Mouse (Mus musculus): Measurements from ENCODE around the gene Arih1. TPM values are rescaled to one million over a fixed set of nuclear protein-coding genes. Genes with fewer than 3 reads are reported as not detected.
A peak's percentile ranks its signal among the peaks of the same experiment; 100 is the strongest.

Gene Arih1
- polyA plus RNA-seq, 1 experiment from 2014 or later = 9.6 TPM

- Histone ChIP-seq H3K4me2 (ENCODE audit: low read length) (peak overlapping the region; percentile 64), H3K27ac (peak overlapping the region; percentile 88), H3K36me3 (ENCODE audit: insufficient read depth, low read length) (no peaks in the 10 kb centered on the region), H3K27me3 (ENCODE audit: insufficient read depth, low read length) (no peaks in the 10 kb centered on the region), H3K9me3 (replicated peaks; ENCODE audit: low read length) (no peaks in the 10 kb centered on the region), H3K4me1 (replicated peaks; ENCODE audit: insufficient read depth, low read length) (no peaks in the 10 kb centered on the region), H3K9ac (ENCODE audit: low read depth, low read length) (peak overlapping the region; percentile 62), H3K4me3 (replicated peaks; ENCODE audit: low read depth, low read length) (peak overlapping the region; percentile 77)
- DNase-seq (ENCODE audit: low spot score) (peak; percentile 8), ATAC-seq (replicated peaks; ENCODE audit: low FRiP score, low read depth) (no peak)
- no peak for TF ChIP-seq CTCF (IDR thresholded peaks at IDR 0.05; ENCODE audit: low read depth)
- 8% methylated on average over 15 of the region's 15 CpGs for WGBS
These were observed 133.7 kb downstream of the Arih1 start for GRCm38 (mm10) chr9:59352586-59353252.

GRCm38 (mm10) chr9:59346176-59346575, 140.2 kb downstream of the Arih1 start:
- 66% methylated on average over 2 of the region's 2 CpGs for WGBS
- 0 out of 2 replicates have a peak, but pooled peaks cover 7% of the 10 kb centered on the region for H3K36me3 ChIP-seq (ENCODE audit: insufficient read depth, low read length)
- H3K27ac ChIP-seq = no peak overlapping the region
- H3K4me1 ChIP-seq (replicated peaks; ENCODE audit: insufficient read depth, low read length) = no peaks in the 10 kb centered on the region
- no peak for ATAC-seq (replicated peaks; ENCODE audit: low FRiP score, low read depth)
- H3K9me3 ChIP-seq (replicated peaks; ENCODE audit: low read length) = no peaks in the 10 kb centered on the region
- H3K27me3 ChIP-seq (ENCODE audit: insufficient read depth, low read length) = no peaks in the 10 kb centered on the region
- H3K9ac ChIP-seq (ENCODE audit: low read depth, low read length) = no peak overlapping the region
- no peak for TF ChIP-seq CTCF (IDR thresholded peaks at IDR 0.05; ENCODE audit: low read depth)
- no peak overlapping the region for H3K4me3 ChIP-seq (replicated peaks; ENCODE audit: low read depth, low read length)
- no peak for DNase-seq (ENCODE audit: low spot score)
- H3K4me2 ChIP-seq (ENCODE audit: low read length) = no peak overlapping the region

GRCm38 (mm10) chr9:59340002-59340401, 146.4 kb downstream of the Arih1 start:
- Histone ChIP-seq H3K36me3 (ENCODE audit: insufficient read depth, low read length) (peaks cover 16% of the 10 kb centered on the region; the same call in 1 of the 2 replicates), H3K4me3 (replicated peaks; ENCODE audit: low read depth, low read length) (no peak overlapping the region), H3K9ac (ENCODE audit: low read depth, low read length) (no peak overlapping the region), H3K27me3 (ENCODE audit: insufficient read depth, low read length) (no peaks in the 10 kb centered on the region), H3K9me3 (replicated peaks; ENCODE audit: low read length) (no peaks in the 10 kb centered on the region), H3K4me1 (replicated peaks; ENCODE audit: insufficient read depth, low read length) (no peaks in the 10 kb centered on the region), H3K4me2 (ENCODE audit: low read length) (no peak overlapping the region), H3K27ac (no peak overlapping the region)
- no peak for ATAC-seq (replicated peaks; ENCODE audit: low FRiP score, low read depth)
- DNase-seq (ENCODE audit: low spot score) = peak; percentile 21
- TF ChIP-seq CTCF (IDR thresholded peaks at IDR 0.05; ENCODE audit: low read depth) = peak; percentile 62
- WGBS = 82% methylated on average over 8 of the region's 9 CpGs

DNA sequence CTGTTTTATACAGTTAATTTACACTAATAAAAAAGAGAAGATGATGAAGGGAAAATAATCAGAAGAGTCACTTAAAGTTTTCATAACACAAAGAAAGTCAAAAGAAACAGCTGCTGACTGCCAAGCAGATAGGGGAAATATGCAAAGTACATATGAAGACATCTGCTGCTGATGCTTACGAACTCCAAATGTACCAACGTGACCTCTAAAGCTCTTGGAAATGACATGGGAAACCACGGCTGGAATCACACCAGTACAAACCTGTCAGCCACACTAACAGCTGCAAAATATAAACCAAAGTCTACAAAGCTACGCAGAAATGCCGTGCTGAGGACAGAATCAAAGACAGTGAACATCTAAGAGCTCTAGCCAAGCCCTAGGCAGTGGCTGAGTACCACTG, 147.3 kb downstream of the Arih1 start:
- Histone ChIP-seq H3K4me3 (replicated peaks; ENCODE audit: low read depth, low read length) (no peak overlapping the region), H3K9ac (ENCODE audit: low read depth, low read length) (no peak overlapping the region), H3K36me3 (ENCODE audit: insufficient read depth, low read length) (peaks cover 16% of the 10 kb centered on the region; the same call in 1 of the 2 replicates), H3K4me1 (replicated peaks; ENCODE audit: insufficient read depth, low read length) (no peaks in the 10 kb centered on the region), H3K9me3 (replicated peaks; ENCODE audit: low read length) (no peaks in the 10 kb centered on the region), H3K27me3 (ENCODE audit: insufficient read depth, low read length) (no peaks in the 10 kb centered on the region), H3K27ac (no peak overlapping the region), H3K4me2 (ENCODE audit: low read length) (no peak overlapping the region)
- WGBS = 67% methylated on average over 5 of the region's 5 CpGs
- DNase-seq (ENCODE audit: low spot score) = no peak
- ATAC-seq (replicated peaks; ENCODE audit: low FRiP score, low read depth) = no peak
- TF ChIP-seq CTCF (IDR thresholded peaks at IDR 0.05; ENCODE audit: low read depth) = no peak

DNA sequence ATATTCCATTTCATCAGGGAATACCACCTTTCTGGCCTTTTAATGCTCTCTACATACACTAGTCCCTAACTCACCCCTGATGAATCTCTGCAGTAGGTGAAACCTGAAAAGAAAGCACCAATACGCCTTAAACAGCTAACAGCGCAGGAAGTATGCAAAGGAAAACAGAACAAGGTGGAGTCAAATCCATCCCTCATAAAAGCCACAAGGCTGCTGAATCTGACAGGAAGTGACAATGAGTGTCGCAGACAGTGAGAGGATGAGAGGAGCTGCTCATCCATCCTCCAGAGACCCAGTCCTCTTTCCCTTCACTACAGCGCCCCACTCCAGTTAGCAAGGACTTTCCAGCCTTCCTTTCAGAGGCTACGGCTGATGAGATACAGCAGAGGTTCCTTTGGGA, 148.0 kb downstream of the Arih1 start:
- no peak for TF ChIP-seq CTCF (IDR thresholded peaks at IDR 0.05; ENCODE audit: low read depth)
- no peaks in the 10 kb centered on the region for H3K9me3 ChIP-seq (replicated peaks; ENCODE audit: low read length)
- 86% methylated on average over 5 of the region's 5 CpGs for WGBS
- no peak overlapping the region for H3K9ac ChIP-seq (ENCODE audit: low read depth, low read length)
- peaks cover 11% of the 10 kb centered on the region for H3K36me3 ChIP-seq (ENCODE audit: insufficient read depth, low read length)
- H3K4me1 ChIP-seq (replicated peaks; ENCODE audit: insufficient read depth, low read length) = no peaks in the 10 kb centered on the region
- no peak overlapping the region for H3K4me3 ChIP-seq (replicated peaks; ENCODE audit: low read depth, low read length)
- no peaks in the 10 kb centered on the region for H3K27me3 ChIP-seq (ENCODE audit: insufficient read depth, low read length)
- ATAC-seq (replicated peaks; ENCODE audit: low FRiP score, low read depth) (no peak), DNase-seq (ENCODE audit: low spot score) (no peak)
- H3K4me2 ChIP-seq (ENCODE audit: low read length) = no peak overlapping the region
- no peak overlapping the region for H3K27ac ChIP-seq

Other genes with a start within 250 kb of the Arih1 start
- 26.0 and 26.9 TPM in 2 replicates for gene Adpgk, start 195.1 kb downstream of the Arih1 start, polyA plus RNA-seq (2015; fragmentation: Nextera tagmentation; extraction: Ambion mirVana)
- 14.0 and 15.1 TPM in 2 replicates for gene Bbs4, start 133.1 kb downstream of the Arih1 start, polyA plus RNA-seq (2015; fragmentation: Nextera tagmentation; extraction: Ambion mirVana)
- gene Hexa, start 52.9 kb upstream of the Arih1 start, polyA plus RNA-seq (2015; fragmentation: Nextera tagmentation; extraction: Ambion mirVana) = 57.0 and 62.7 TPM in 2 replicates
- 0.11 TPM in 1 of 2 replicates, not detected in the other for gene Tmem202, start 53.2 kb upstream of the Arih1 start, polyA plus RNA-seq (2015; fragmentation: Nextera tagmentation; extraction: Ambion mirVana)
- 0.05 and 0.14 TPM in 2 replicates for gene Celf6, start 91.3 kb upstream of the Arih1 start, polyA plus RNA-seq (2015; fragmentation: Nextera tagmentation; extraction: Ambion mirVana)
- gene Parp6, start 130.7 kb upstream of the Arih1 start, polyA plus RNA-seq (2015; fragmentation: Nextera tagmentation; extraction: Ambion mirVana) = 15.7 and 16.1 TPM in 2 replicates
- gene Pkm, start 169.8 kb upstream of the Arih1 start, polyA plus RNA-seq (2015; fragmentation: Nextera tagmentation; extraction: Ambion mirVana) = 647 and 692 TPM in 2 replicates
- gene Gramd2, start 193.5 kb upstream of the Arih1 start, polyA plus RNA-seq (2015; fragmentation: Nextera tagmentation; extraction: Ambion mirVana) = 1.2 and 1.4 TPM in 2 replicates